Mouse (Mus musculus): ENCODE results near the gene Dpm1.

Gene Dpm1

GRCm38 (mm10) chr2:168230026-168230728 lies at the start of gene Dpm1, which contains the start of the genes Gm20716 and Mocs3:
TSS of gene Dpm1 (minus strand) at chr2:168230591.
TSS of gene Gm20716 (minus strand) at chr2:168230364.
TSS of gene Mocs3 (plus strand) at chr2:168230622.
- DNase-seq (ENCODE audit: low read depth): peak; percentile 94

- DNase-seq (ENCODE audit: low read depth): peak; percentile 68
These were observed 44.1 kb upstream of the Dpm1 start for GRCm38 (mm10) chr2:168274374-168274935.

DNA sequence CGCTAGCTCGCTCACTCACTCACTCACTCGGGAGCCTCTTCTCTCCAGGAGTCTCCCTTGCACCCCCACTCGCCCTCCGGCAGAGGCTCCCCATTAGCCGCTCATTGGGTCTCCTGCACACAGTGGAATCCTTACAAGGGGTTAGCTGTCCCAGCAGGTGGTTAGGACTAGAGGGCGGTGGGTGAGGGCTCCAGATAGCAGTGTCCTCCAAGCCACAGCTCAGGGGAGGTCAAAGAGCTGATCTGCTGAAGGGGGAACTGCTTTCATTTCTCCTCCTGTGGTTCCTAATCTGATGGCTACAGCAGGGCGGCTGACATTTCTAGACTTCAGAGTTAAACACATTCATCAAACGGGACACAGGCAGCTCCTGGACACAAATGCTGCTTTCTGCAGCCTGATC lies 43.0 kb upstream of the Dpm1 start:
- DNase-seq (ENCODE audit: low read depth): no peak

DNA sequence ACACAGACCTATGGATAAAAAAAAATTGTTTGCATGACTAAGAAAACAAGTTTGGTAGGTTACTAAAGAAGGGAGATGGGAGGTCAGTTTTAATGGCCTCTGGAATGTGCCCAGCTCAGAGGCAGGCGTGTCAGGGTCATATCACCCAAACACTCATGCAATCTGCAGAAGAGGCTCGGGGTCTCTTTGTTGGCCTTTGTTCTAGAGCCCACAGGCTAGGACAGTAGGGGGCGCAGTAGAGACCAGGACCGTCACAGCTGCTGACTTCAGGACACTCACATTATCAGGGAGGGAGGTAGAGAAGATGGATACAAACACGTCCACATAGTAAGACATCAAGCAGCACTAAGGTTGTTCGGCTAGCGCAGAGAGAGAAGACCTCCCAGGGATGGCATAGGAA lies 37.6 kb upstream of the Dpm1 start:
- no peak for DNase-seq (ENCODE audit: low read depth)

DNA sequence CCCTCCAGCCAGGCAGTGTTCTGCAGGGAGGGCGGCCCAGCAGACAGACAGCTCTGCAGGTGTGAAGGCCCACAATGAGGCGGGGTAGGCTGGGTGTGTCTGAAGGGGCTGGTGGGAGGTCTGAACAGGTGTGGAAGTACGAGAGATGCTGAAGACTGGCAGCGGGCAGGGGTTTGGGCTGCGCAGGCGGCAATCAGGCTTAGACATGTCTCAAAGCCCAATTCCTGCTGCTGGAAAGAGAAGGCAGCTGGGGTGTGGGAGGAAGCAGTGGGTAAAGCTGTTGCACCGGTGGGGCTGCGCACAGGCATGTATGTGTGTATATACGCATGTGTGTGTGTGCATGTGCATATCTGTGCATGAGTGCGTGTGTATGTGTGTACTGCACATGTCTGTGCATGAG lies 30.5 kb upstream of the Dpm1 start:
- no peak for DNase-seq (ENCODE audit: low read depth)

- DNase-seq (ENCODE audit: low read depth): no peak
These were observed 29.7 kb upstream of the Dpm1 start for GRCm38 (mm10) chr2:168260124-168260523.

DNA sequence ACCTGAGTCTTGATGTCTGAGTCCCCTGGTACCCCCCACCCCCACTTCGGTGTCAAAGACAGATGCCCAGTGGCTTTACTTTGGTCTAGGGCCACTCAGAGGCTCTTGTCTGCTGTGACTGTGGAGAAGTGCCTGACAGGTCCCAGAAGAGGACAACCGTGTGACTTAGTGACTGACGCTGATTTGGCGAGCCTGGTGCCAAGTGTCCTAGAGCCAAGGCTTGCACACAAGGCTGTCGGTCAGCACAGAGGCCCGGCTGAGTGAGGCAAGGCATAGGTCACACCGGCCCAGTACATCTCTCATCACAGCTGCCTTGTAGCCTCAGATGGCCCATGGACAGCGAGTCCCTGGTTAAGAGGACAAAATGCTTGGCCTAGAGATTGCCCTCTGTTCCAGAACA lies 28.7 kb upstream of the Dpm1 start:
- no peak for DNase-seq (ENCODE audit: low read depth)

DNA sequence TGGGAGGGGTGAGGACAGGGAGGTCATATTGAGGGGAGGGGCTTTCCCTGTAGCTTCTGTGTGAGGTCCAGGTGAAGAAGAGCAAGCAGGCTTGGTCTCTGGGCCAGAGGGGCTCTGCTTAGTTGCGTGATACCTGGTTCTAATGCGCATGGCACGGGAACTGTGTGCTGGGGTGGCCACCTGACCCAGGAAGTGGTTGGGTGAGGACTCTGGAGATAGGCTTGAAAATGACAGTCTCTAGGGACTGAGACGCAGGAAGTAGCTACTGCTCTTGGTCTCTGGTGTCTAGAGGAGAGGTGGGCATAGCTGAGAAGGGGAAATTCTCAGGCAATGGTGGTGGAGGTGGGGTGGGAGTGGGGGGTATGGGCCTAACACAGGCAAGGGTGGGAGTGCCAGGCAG lies 26.8 kb upstream of the Dpm1 start:
- no peak for DNase-seq (ENCODE audit: low read depth)

DNA sequence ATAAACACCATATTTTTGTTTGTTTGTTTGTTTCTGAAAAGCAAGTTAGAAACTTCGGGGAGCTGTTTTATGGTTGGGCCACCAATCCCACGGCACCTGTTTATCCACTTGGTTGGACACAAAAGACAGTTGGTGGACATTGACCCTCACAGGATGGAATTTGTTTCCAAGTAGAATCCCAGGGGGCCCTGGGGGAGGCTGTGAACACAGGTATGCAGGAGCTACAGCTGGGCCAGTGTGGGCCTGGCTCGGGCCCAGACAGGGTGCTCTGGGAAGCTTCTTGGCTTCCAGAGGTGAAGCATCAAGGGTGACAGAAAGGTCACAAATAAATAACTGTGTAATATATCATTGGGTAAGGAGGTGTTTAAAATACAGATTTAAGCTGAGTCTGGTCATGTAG lies 26.1 kb upstream of the Dpm1 start:
- no peak for DNase-seq (ENCODE audit: low read depth)

GRCm38 (mm10) chr2:168253822-168254221 lies 23.4 kb upstream of the Dpm1 start:
- DNase-seq (ENCODE audit: low read depth): no peak

- DNase-seq (ENCODE audit: low read depth): peak; percentile 73
These were observed 22.4 kb upstream of the Dpm1 start for GRCm38 (mm10) chr2:168252639-168253292.

- peak; percentile 91 for DNase-seq (ENCODE audit: low read depth)
These were observed 19.9 kb upstream of the Dpm1 start for GRCm38 (mm10) chr2:168250270-168250669.

DNA sequence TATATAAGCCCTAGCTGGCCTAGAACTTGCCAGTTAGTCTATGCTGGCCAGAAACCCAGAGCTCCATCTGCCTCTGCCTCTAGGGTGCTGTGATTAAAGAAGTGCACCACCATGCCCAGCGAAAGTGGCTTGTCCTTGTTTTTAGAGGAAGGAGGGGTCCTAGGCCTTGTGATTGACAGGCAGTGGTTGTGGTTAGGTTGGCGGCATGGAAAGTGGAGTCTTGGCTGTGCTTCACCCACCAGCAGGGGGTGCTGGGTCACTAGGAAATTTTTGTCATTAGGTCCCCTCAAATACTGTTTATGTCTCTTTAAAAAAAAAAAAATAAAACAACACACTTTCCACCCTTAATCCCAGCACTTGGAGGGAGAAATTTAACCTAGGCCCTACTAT lies 18.5 kb upstream of the Dpm1 start:
- peak; percentile 54 for DNase-seq (ENCODE audit: low read depth)

DNA sequence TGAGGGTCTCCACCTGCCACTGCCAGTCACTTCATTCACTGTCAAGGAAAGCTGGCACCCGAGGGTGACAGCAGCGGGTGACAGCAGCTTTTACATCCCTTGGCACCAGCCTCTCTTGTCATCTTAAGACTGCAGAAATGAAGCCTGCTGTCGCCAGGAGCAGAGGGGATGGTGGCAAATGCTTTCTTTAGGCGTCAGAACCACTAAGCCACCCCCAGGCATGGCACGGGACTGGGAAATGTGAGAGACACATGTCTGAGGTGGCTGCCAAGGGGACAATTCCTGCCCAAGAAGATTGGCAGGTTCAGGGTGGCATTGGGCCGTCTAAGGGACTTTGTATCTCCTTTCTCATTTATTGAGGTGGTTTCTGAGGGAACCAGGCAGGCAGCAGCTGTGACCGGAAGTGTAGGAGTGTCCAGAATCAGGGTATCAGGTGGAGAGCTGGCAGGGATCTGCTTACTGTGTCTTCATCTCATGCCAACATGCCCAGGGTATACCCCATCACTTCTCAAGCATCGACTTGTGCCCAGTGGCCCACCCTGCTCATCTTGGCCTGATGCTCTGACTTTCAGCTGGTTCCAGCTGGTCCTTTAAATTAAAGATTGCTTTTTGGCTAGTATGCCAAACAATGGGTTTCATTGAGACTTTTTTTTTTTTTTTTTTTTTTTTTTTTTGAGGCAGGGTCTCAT lies 17.9 kb upstream of the Dpm1 start:
- no peak for DNase-seq (ENCODE audit: low read depth)

DNA sequence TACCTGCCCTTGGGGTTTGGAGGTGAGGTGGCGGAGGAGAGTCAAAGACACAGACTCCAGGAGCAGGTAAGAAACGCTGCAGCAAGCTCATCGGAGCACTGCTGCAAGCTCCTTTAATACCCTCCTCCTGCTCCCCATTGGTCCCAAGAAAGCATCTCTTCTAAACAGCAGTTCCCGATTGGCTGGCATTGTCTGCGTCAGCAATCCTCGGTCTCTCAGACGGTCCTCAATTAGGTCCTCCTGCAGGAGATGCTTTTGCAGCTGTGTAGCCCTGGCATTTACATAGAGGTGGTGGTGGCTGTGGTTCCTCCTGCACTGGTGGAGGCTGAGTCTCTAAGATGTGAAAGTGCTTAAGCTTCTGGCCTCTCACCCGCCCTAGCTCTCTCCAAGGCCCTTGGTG lies 15.2 kb upstream of the Dpm1 start:
- DNase-seq (ENCODE audit: low read depth): no peak

DNA sequence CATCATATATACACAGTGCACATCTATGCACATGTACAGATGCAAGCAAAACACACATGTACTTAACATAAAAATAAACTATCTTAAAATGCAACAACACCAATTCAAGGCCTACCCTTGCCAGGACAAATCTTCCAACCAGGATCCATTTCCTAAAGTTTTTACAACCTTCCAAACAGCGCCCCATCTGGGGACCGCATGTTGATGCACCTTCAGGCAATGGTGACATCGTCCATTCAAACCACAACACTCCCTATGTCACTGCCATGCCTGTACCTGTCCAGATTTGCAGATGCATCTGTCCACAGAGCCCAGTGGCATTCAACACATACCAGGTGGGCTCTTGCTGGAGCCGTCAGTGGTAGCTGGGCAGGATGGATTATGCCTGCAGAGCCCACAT lies 12.9 kb upstream of the Dpm1 start:
- DNase-seq (ENCODE audit: low read depth): no peak

DNA sequence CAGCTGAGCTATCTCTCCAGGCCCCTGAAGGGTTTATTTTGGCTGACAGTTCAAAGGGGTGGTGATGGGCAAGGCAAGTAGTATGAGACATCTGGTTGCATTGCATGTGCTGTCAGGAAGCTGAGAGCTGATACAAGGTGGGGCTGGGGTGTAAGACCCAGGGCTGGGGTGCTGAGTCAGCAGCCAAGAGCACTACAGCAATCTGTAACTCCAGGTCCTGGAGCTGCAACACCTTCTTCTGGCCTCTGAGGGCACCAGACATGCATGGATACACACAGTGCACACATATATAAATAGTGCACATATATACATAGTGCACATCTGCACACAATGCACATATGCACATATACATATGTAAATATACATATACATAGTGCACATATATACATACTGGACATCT lies 12.4 kb upstream of the Dpm1 start:
- no peak for DNase-seq (ENCODE audit: low read depth)

- no peak for DNase-seq (ENCODE audit: low read depth)
These were observed 7.9 kb upstream of the Dpm1 start for GRCm38 (mm10) chr2:168238335-168238734.

DNA sequence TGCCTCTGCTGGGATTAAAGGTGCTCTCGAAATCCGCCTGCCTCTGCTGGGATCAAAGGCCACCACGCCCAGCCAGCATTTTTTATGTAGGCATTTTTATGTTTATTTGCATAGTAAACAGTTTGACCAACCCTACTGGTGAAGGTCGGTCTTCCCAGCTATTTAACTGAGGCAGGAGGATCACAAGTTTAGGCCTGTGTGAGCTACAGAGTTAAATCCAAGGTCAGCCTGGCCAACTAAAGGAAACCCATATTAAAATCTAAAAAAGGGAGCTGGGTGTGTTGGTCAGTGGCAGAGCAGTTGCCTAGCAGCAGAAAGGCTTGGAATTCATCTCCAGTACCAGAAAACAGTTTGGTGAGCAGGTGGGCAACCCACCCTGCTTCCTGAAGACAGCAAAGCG lies 2.9 kb upstream of the Dpm1 start:
- DNase-seq (ENCODE audit: low read depth): no peak

- no peak for DNase-seq (ENCODE audit: low read depth)
These were observed 1.1 kb upstream of the Dpm1 start for GRCm38 (mm10) chr2:168231471-168231829.

DNA sequence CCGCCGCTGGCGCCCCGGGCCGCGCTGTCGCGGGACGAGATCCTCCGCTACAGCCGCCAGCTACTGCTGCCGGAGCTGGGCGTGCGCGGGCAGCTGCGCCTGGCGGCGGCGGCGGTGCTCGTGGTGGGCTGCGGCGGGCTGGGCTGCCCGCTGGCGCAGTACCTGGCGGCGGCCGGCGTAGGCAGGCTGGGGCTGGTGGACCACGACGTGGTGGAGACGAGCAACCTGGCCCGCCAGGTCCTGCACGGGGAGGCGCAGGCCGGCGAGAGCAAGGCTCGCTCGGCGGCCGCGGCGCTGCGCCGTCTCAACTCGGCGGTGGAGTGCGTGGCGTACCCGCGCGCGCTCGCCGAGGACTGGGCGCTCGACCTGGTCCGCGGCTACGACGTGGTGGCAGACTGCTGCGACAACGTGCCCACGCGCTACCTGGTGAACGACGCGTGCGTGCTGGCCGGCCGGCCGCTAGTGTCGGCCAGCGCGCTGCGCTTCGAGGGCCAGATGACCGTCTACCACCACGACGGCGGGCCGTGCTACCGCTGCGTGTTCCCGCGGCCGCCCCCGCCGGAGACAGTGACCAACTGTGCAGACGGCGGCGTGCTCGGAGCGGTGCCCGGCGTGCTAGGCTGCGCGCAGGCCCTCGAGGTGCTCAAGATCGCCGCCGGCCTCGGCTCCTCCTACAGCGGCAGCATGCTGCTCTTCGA lies 531 bp upstream of the Dpm1 start:
- no peak for DNase-seq (ENCODE audit: low read depth)

Measured in naive thymus-derived CD4-positive, alpha-beta T cell, adult 2 months (primary cell).